Mouse (Mus musculus): ENCODE data around the gene Gm3159. TPM values are rescaled to one million over a fixed set of nuclear protein-coding genes. Genes with fewer than 3 reads are reported as not detected.
"Not testable (repeated sequence)": the region's sequence is repeated elsewhere in the genome, so short reads cannot be mapped to it uniquely, and the experiment has no call there.

Gene Gm3159
- total RNA-seq (2021) = not detected
- long read RNA-seq, partial matches to known transcripts = 1 of 1 reads
- long read RNA-seq, other reads (novel, unspliced or antisense) = 0 of 1 reads

GRCm38 (mm10) chr14:4397226-4397625 is at the start of gene Gm3159:
TSS of gene Gm3159 (plus strand) at chr14:4397526.
- not testable (repeated sequence) for DNase-seq (ENCODE audit: low spot score in 2 of 2)

- DNase-seq (ENCODE audit: low spot score in 2 of 2) = not testable (repeated sequence)
Observed at GRCm38 (mm10) chr14:4368991-4369390, 28.3 kb upstream of the Gm3159 start.

GRCm38 (mm10) chr14:4369691-4370090 is 27.6 kb upstream of the Gm3159 start:
- DNase-seq (ENCODE audit: low spot score in 2 of 2) = not testable (repeated sequence)

- DNase-seq (ENCODE audit: low spot score in 2 of 2) = not testable (repeated sequence)
Observed at GRCm38 (mm10) chr14:4377871-4378270, 19.5 kb upstream of the Gm3159 start.

GRCm38 (mm10) chr14:4385606-4386005 is 11.7 kb upstream of the Gm3159 start:
- not testable (repeated sequence) for DNase-seq (ENCODE audit: low spot score in 2 of 2)

- not testable (repeated sequence) for DNase-seq (ENCODE audit: low spot score in 2 of 2)
Observed at GRCm38 (mm10) chr14:4392841-4393530, 4.3 kb upstream of the Gm3159 start.

GRCm38 (mm10) chr14:4398624-4399023 is 1.3 kb downstream of the Gm3159 start:
- not testable (repeated sequence) for DNase-seq (ENCODE audit: low spot score in 2 of 2)

- DNase-seq (ENCODE audit: low spot score in 2 of 2) = not testable (repeated sequence)
Observed at GRCm38 (mm10) chr14:4400115-4400789, 2.9 kb downstream of the Gm3159 start.

GRCm38 (mm10) chr14:4401245-4401644 is 3.9 kb downstream of the Gm3159 start:
- DNase-seq (ENCODE audit: low spot score in 2 of 2) = not testable (repeated sequence)

GRCm38 (mm10) chr14:4403840-4404239 is 6.5 kb downstream of the Gm3159 start:
- not testable (repeated sequence) for DNase-seq (ENCODE audit: low spot score in 2 of 2)

GRCm38 (mm10) chr14:4409939-4410338 is 12.6 kb downstream of the Gm3159 start:
- DNase-seq (ENCODE audit: low spot score in 2 of 2) = not testable (repeated sequence)

- peak; percentile 38 to 56 for DNase-seq (ENCODE audit: low spot score in 2 of 2)
Observed at GRCm38 (mm10) chr14:4414965-4415835, 17.9 kb downstream of the Gm3159 start, which contains the start of gene Gm3164. TSS of gene Gm3164 (plus strand) at chr14:4415448.

GRCm38 (mm10) chr14:4430692-4431091 is 33.4 kb downstream of the Gm3159 start, which contains the start of gene Gm3173:
TSS of gene Gm3173 (plus strand) at chr14:4430992.
- not testable (repeated sequence) for DNase-seq (ENCODE audit: low spot score in 2 of 2)

Other genes starting within 250 kb of the Gm3159 start
- not detected for gene Gm3127, start 232.5 kb upstream of the Gm3159 start, total RNA-seq (2021)
- gene Gm2974, start 214.9 kb upstream of the Gm3159 start, total RNA-seq (2021) = 1 to 10 TPM; 3.1 to 4.2 TPM
- gene Gm3138, start 147.9 kb upstream of the Gm3159 start, total RNA-seq (2021) = not detected
- gene Gm3149, start 80.2 kb upstream of the Gm3159 start, total RNA-seq (2021) = not detected
- gene 2610042L04Rik, start 62.8 kb upstream of the Gm3159 start, total RNA-seq (2021) = 1 to 10 TPM; 1.8 to 2.1 TPM
- 1 to 10 TPM; 1.1 to 3.6 TPM for gene Gm3164, start 17.9 kb downstream of the Gm3159 start, total RNA-seq (2021)
- gene Gm3173, start 33.5 kb downstream of the Gm3159 start, total RNA-seq (2021) = 1 to 10 TPM; 5.0 TPM
- under 1 TPM in 1 of 2 experiments, not detected in 1; 0.21 TPM for gene Gm3182, start 84.2 kb downstream of the Gm3159 start, total RNA-seq (2021)
- not detected for gene Gm3047, start 157.9 kb downstream of the Gm3159 start, total RNA-seq (2021)
- gene Gm8159, start 234.8 kb downstream of the Gm3159 start, total RNA-seq (2021) = under 1 TPM; 0.66 to 0.67 TPM

Measured in layer of hippocampus, postnatal 10 days (tissue).